Mouse (Mus musculus) heart, embryonic 13.5 days (tissue): ENCODE measurements around the gene Pidd1. TPM values are rescaled to one million over a fixed set of nuclear protein-coding genes. Genes with fewer than 3 reads are reported as not detected.

ENCODE experiments used
- ATAC-seq: fragments of 200-750 bp; cut with Nextera tagmentation; 2 replicates; pipeline ENCODE4 v1.8.0; 2017; ENCODE audit warnings: moderate TSS enrichment; ENCODE audit not compliant: insufficient number of reproducible peaks, low FRiP score, low TSS enrichment; ENCODE audit errors: extremely low read depth
- H3K27ac ChIP-seq: fragments of 300-500 bp; sonication (generic); replicated peaks from 2 replicates; pipeline ENCODE4 v1.5.1; 2015; ENCODE audit warnings: moderate library complexity, mild to moderate bottlenecking, inconsistent platforms
- H3K27me3 ChIP-seq: fragments of 300-500 bp; sonication (generic); replicated peaks from 2 replicates; pipeline ENCODE4 v1.6.1; 2015; ENCODE audit warnings: mild to moderate bottlenecking, inconsistent platforms
- H3K36me3 ChIP-seq: fragments of 300-500 bp; sonication (generic); 2 replicates; pipeline ENCODE4 v1.6.1; 2015; ENCODE audit warnings: mild to moderate bottlenecking, inconsistent platforms
- H3K4me1 ChIP-seq: fragments of 300-500 bp; sonication (generic); 2 replicates; pipeline ENCODE4 v1.6.1; 2015; ENCODE audit warnings: inconsistent platforms
- H3K4me2 ChIP-seq: fragments of 300-500 bp; sonication (generic); 2 replicates; pipeline ENCODE4 v1.6.1; 2015; ENCODE audit warnings: inconsistent platforms, mild to moderate bottlenecking, moderate library complexity
- H3K4me3 ChIP-seq: fragments of 300-500 bp; sonication (generic); 2 replicates; pipeline ENCODE4 v1.5.1; 2015; ENCODE audit warnings: moderate library complexity, mild to moderate bottlenecking, inconsistent platforms
- H3K9ac ChIP-seq: fragments of 300-500 bp; sonication (generic); 2 replicates; pipeline ENCODE4 v1.6.1; 2015; ENCODE audit warnings: inconsistent platforms, mild to moderate bottlenecking, moderate library complexity
- H3K9me3 ChIP-seq: fragments of 300-500 bp; sonication (generic); 2 replicates; pipeline ENCODE4 v1.6.1; 2016; ENCODE audit warnings: inconsistent platforms
- WGBS: fragments of 180-500 bp; shearing (Covaris S2); methylation state at CpG from one replicate; pipeline ENCODE4 v1.1.7; 2015; ENCODE audit warnings: mixed read lengths; 5-methylcytosine and 5-hydroxymethylcytosine counted together
- polyA plus RNA-seq: library from polyadenylated mRNA; unstranded; fragments of >200 nt; fragmentation: Nextera tagmentation; extraction: Ambion mirVana; gene quantifications from 2 replicates; pipeline ENCODE4 v1.2.1, GENCODE M21; 2015

Pidd1 gene
- polyA plus RNA-seq, 1 experiment from 2014 or later = 8.1 TPM

GRCm38 (mm10) chr7:141465388-141466044 lies 21.7 kb upstream of the Pidd1 start:
- no peaks in the 10 kb centered on the region for H3K9me3 ChIP-seq
- peaks cover 83% of the 10 kb centered on the region for H3K4me1 ChIP-seq
- peak overlapping the region; percentile 59 for H3K27ac ChIP-seq
- peak overlapping the region; percentile 50; the same call in 1 of the 2 replicates for H3K9ac ChIP-seq
- peak overlapping the region; percentile 61 for H3K4me2 ChIP-seq
- H3K27me3 ChIP-seq = peaks cover 56% of the 10 kb centered on the region
- H3K4me3 ChIP-seq = peak overlapping the region; percentile 35; the same call in 1 of the 2 replicates
- no peak for ATAC-seq
- 35% methylated on average over 9 of the region's 10 CpGs for WGBS
- peaks cover 14% of the 10 kb centered on the region for H3K36me3 ChIP-seq

DNA sequence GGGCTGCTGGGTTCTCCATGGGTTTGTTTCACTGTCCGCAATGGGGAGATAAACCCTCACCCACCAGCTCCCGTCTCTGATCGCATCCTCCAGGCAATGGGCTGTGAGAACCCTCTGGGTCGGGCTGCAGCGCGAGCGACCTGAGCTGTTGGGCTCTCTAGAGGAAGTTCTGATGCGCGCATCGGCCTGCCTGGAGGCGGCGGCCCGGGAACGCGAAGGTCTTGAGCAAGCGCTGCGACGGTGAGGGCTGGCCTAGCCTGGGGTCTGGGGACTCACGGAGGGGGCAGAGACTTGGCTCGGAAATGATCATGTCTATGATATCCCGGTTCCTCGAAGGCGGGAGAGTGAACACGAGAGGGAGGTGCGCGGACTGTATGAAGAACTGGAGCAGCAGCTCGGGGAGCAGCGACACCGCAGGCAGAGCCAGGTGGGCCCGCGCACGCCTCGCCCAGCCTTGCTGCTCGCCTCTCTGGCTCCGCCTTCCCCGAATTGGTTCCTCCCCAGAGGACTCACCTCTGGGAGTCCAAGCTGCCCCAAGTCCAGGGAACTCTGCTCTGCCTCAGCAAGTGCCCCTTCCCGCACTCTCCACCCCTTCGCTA lies 20.9 kb upstream of the Pidd1 start:
- peak overlapping the region; percentile 50 for H3K9ac ChIP-seq
- peaks cover 7% of the 10 kb centered on the region for H3K36me3 ChIP-seq
- H3K4me2 ChIP-seq = peak overlapping the region; percentile 61
- H3K9me3 ChIP-seq = no peaks in the 10 kb centered on the region
- 7% methylated on average over 38 of the region's 38 CpGs for WGBS
- H3K4me3 ChIP-seq = peak overlapping the region; percentile 35
- H3K27ac ChIP-seq = peak overlapping the region; percentile 74
- H3K27me3 ChIP-seq = peaks cover 60% of the 10 kb centered on the region
- no peak for ATAC-seq
- peaks cover 76% of the 10 kb centered on the region for H3K4me1 ChIP-seq

GRCm38 (mm10) chr7:141463824-141464602 lies 20.2 kb upstream of the Pidd1 start:
- Histone ChIP-seq H3K9ac (peak overlapping the region; percentile 51), H3K27ac (peak overlapping the region; percentile 74), H3K4me3 (peak overlapping the region; percentile 35), H3K9me3 (no peaks in the 10 kb centered on the region), H3K36me3 (peaks cover 7% of the 10 kb centered on the region; the same call in 1 of the 2 replicates), H3K4me2 (peak overlapping the region; percentile 61), H3K4me1 (peaks cover 69% of the 10 kb centered on the region), H3K27me3 (peaks cover 67% of the 10 kb centered on the region)
- 28% methylated on average over 12 of the region's 12 CpGs for WGBS
- ATAC-seq = no peak

- ATAC-seq = no peak
- H3K4me3 ChIP-seq = peak overlapping the region; percentile 65
- H3K36me3 ChIP-seq = peaks cover 22% of the 10 kb centered on the region
- H3K9ac ChIP-seq = peak overlapping the region; percentile 84
- no peaks in the 10 kb centered on the region for H3K9me3 ChIP-seq
- H3K27me3 ChIP-seq = peaks cover 71% of the 10 kb centered on the region
- peak overlapping the region; percentile 53; the same call in 1 of the 2 replicates for H3K27ac ChIP-seq
- 14% methylated on average over 5 of the region's 5 CpGs for WGBS
- H3K4me1 ChIP-seq = peaks cover 59% of the 10 kb centered on the region
- H3K4me2 ChIP-seq = peak overlapping the region; percentile 97
These were observed 18.6 kb upstream of the Pidd1 start for GRCm38 (mm10) chr7:141462333-141462821.

GRCm38 (mm10) chr7:141461521-141462332 lies 17.9 kb upstream of the Pidd1 start:
- Histone ChIP-seq H3K9me3 (no peaks in the 10 kb centered on the region), H3K9ac (peak overlapping the region; percentile 84), H3K4me2 (peak overlapping the region; percentile 97), H3K27ac (peak overlapping the region; percentile 53; the same call in 1 of the 2 replicates), H3K4me1 (peaks cover 57% of the 10 kb centered on the region), H3K4me3 (peak overlapping the region; percentile 65), H3K36me3 (peaks cover 24% of the 10 kb centered on the region), H3K27me3 (peaks cover 71% of the 10 kb centered on the region)
- 3% methylated on average over 56 of the region's 59 CpGs for WGBS
- ATAC-seq = no peak

DNA sequence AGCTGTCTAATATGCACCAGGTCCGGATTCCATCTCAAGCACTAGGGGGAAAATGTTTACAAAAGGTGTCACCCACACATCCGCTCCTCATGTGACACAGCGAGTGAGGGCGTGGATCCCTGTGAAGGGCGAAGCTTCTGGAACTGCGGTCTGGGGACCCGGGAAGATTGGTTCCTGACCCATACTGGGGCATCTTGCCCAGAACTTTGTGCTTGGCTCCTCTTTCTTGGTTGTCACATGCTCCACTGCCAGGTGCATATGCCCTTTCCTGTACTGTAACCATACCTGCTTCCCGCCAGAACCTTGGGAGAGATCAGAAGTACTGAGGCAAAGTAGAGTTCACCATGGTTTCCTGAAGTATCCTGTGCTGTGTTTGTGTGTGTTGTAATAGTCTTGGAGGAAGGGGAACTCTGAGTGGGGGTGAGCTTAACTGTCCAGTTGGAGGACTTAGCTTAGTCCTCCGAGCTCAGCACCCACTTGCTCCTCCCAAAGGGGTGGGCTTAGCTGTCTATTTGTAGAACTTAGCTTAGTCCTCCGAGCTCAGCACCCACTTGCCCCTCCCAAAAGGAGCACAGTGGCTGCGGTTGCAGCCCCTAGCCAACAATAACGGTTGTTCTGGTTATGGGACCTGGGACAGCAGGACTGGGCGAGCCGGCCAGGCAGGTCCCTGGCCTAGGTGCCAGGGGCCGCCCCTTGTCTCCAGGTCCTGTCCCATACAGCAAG lies 16.7 kb upstream of the Pidd1 start, which contains the start of gene Cracr2b:
Gene Cracr2b, plus strand, starts transcription at position 704 of the 723 bp plus-strand sequence.
- 70% methylated on average over 15 of the region's 15 CpGs for WGBS
- no peak for ATAC-seq
- peak within 1 kb of the TSS; percentile 65 for H3K4me3 ChIP-seq
- H3K4me1 ChIP-seq = peaks cover 55% of the 10 kb centered on the region
- peak within 1 kb of the TSS; percentile 97 for H3K4me2 ChIP-seq
- peak within 1 kb of the TSS; percentile 84 for H3K9ac ChIP-seq
- H3K9me3 ChIP-seq = no peaks in the 10 kb centered on the region
- H3K36me3 ChIP-seq = peaks cover 24% of the 10 kb centered on the region
- peak within 1 kb of the TSS; percentile 53; the same call in 1 of the 2 replicates for H3K27ac ChIP-seq
- peaks cover 65% of the 10 kb centered on the region for H3K27me3 ChIP-seq

DNA sequence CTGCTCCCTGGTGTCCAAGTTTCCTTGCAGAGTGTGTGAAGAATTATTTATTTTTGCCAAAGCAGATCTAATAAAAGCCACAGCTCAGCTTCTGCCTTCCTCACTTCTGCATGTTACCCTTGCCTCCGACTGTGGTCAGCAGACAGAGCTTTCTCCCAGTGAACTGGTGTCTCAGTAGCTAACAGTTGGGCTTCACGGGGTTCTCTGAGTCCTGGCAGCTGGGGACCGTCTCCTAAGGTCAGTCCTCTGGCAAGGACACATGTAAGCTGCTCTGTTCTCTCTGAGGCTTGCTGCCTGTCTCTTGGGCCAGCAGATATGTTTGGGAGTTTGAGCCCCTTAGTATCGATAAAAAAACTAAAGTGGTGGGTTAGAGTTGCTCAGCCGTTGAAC lies 16.2 kb upstream of the Pidd1 start:
- no peak overlapping the region for H3K4me3 ChIP-seq
- H3K27me3 ChIP-seq = peaks cover 60% of the 10 kb centered on the region
- H3K36me3 ChIP-seq = peaks cover 24% of the 10 kb centered on the region
- no peak overlapping the region for H3K9ac ChIP-seq
- H3K4me2 ChIP-seq = no peak overlapping the region
- WGBS = 57% methylated on average over 5 of the region's 5 CpGs
- no peak for ATAC-seq
- H3K4me1 ChIP-seq = peaks cover 49% of the 10 kb centered on the region
- H3K9me3 ChIP-seq = no peaks in the 10 kb centered on the region
- no peak overlapping the region for H3K27ac ChIP-seq

- WGBS = 85% methylated on average over 17 of the region's 17 CpGs
- Histone ChIP-seq H3K4me3 (no peak overlapping the region), H3K36me3 (peaks cover 24% of the 10 kb centered on the region), H3K27ac (no peak overlapping the region), H3K4me2 (no peak overlapping the region), H3K9me3 (no peaks in the 10 kb centered on the region), H3K9ac (no peak overlapping the region), H3K4me1 (peaks cover 48% of the 10 kb centered on the region), H3K27me3 (peaks cover 53% of the 10 kb centered on the region)
- no peak for ATAC-seq
These were observed 15.5 kb upstream of the Pidd1 start for GRCm38 (mm10) chr7:141459301-141459711.

DNA sequence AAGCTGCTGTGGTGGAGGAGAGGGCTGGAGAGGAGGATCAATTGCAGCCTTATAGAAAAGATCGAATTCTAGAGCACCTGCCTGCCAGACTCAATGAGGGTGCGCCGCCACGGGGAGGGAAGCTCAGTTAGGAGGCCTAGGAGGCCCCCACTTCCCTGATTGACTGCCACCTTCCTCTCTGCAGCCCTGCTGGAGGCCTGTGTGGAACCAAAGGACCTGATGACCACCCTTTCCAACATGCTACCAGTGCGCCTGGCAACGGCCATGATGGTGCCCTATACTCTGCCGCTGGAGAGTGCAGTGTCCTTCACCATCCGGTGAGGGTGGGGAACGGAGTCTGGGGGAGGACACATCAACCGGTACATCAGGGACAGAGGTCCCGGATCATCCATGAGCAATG lies 14.8 kb upstream of the Pidd1 start:
- Histone ChIP-seq H3K4me3 (no peak overlapping the region), H3K9ac (no peak overlapping the region), H3K36me3 (peaks cover 24% of the 10 kb centered on the region), H3K27me3 (peaks cover 46% of the 10 kb centered on the region), H3K4me2 (no peak overlapping the region), H3K27ac (no peak overlapping the region), H3K9me3 (no peaks in the 10 kb centered on the region), H3K4me1 (peaks cover 43% of the 10 kb centered on the region)
- 89% methylated on average over 11 of the region's 11 CpGs for WGBS
- no peak for ATAC-seq

DNA sequence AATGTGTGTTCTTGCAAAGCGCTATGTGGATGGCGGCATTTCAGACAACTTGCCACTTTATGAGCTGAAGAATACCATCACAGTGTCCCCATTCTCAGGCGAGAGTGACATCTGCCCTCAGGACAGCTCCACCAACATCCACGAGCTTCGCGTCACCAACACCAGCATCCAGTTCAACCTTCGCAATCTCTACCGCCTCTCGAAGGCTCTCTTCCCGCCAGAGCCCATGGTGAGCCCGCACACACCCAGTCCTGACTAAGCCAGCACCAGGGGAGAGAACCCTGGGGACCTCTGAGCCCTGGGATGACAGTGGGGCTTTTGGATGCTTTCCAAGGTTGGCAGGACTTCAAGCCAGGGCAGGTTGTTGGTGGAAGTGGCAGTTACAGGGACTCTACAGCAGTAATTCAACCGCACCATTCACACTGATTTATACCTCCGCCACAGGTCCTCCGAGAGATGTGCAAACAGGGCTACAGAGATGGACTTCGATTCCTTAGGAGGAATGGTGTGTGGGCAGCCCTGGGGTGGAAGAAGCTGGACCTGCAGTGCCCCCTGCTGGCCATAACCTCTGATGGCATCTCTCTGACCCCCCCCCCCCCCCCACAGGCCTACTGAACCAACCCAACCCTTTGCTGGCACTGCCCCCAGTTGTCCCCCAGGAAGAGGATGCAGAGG lies 14.3 kb upstream of the Pidd1 start:
- Histone ChIP-seq H3K27me3 (peaks cover 41% of the 10 kb centered on the region), H3K4me1 (peaks cover 38% of the 10 kb centered on the region), H3K27ac (no peak overlapping the region), H3K9ac (no peak overlapping the region), H3K4me3 (no peak overlapping the region), H3K9me3 (no peaks in the 10 kb centered on the region), H3K4me2 (no peak overlapping the region), H3K36me3 (peaks cover 24% of the 10 kb centered on the region)
- ATAC-seq = no peak
- WGBS = 83% methylated on average over 15 of the region's 15 CpGs
